Mouse (Mus musculus) kidney, adult 2 months (tissue): ENCODE data around the gene Fxyd6.

Experiments
- CTCF ChIP-seq: fragments of 200-500 bp; conservative IDR thresholded peaks from 2 replicates; pipeline ENCODE4 v1.5.1; 2011; ENCODE audit warnings: low read depth, mild to moderate bottlenecking, control low read depth, low read length, moderate library complexity, mixed read lengths; ENCODE audit not compliant: insufficient read depth, insufficient read length
- POLR2A ChIP-seq: fragments of 200-500 bp; IDR thresholded peaks from one replicate; pipeline ENCODE4 v1.6.1; 2011; ENCODE audit warnings: low read depth, low read length, control low read depth

GRCm38 (mm10) chr9:45411111-45411510 lies 41.1 kb downstream of the Fxyd6 start:
- TF ChIP-seq POLR2A (no peak), CTCF (no peak)
